Mouse (Mus musculus): ENCODE measurements at regions not wholly inside any gene's neighbourhood (a gene's known extent, or its start where the extent isn't known, plus 50 kb on each side); places are given as distances from the start of the nearest gene placed in this dataset.

GRCm38 (mm10) chr9:88221276-88221675 is 105.7 kb upstream of the Nt5e start:
- DNase-seq (ENCODE audit: low read depth, low spot score): no peak
- Histone ChIP-seq H3K79me2 (ENCODE audit: control insufficient read depth, insufficient read depth, low read length, poor library complexity) (no peaks in the 10 kb centered on the region), H3K9me3 (replicated peaks; ENCODE audit: insufficient read depth, low read length) (no peaks in the 10 kb centered on the region), H3K27me3 (ENCODE audit: control insufficient read depth in 1 of 2, insufficient read depth in 2 of 2, low read length in 2 of 2) (no peaks in the 10 kb centered on the region), H3K9ac (ENCODE audit: control insufficient read depth, low read depth, low read length, poor library complexity, severe bottlenecking) (no peak overlapping the region), H3K4me1 (ENCODE audit: control insufficient read depth in 1 of 2, insufficient read depth in 2 of 2, low read length in 2 of 2) (no peaks in the 10 kb centered on the region), H3K27ac (ENCODE audit: control insufficient read depth, low read depth, low read length) (no peak overlapping the region), H3K4me3 (ENCODE audit: control insufficient read depth in 1 of 2, insufficient read depth in 1 of 2, low read depth in 2 of 2, low read length in 2 of 2) (no peak overlapping the region), H3K36me3 (ENCODE audit: control insufficient read depth in 1 of 2, insufficient read depth in 2 of 2, low read length in 2 of 2) (no peaks in the 10 kb centered on the region)
- TF ChIP-seq RAD21 (IDR thresholded peaks at IDR 0.05; ENCODE audit: low read depth, low read length) (no peak), RCOR1 (IDR thresholded peaks at IDR 0.05; ENCODE audit: low read depth, low read length) (no peak), POLR2AphosphoS2 (IDR thresholded peaks at IDR 0.05; ENCODE audit: low read length) (no peak), ZMIZ1 (IDR thresholded peaks at IDR 0.05; ENCODE audit: low read depth, low read length) (no peak), ZC3H11A (IDR thresholded peaks at IDR 0.05; ENCODE audit: low read depth, low read length) (no peak), MXI1 (IDR thresholded peaks at IDR 0.05; ENCODE audit: low read depth, low read length) (no peak), MAFK (IDR thresholded peaks at IDR 0.05; ENCODE audit: borderline replicate concordance, low read depth, low read length) (no peak), ZNF384 (IDR thresholded peaks at IDR 0.05; ENCODE audit: low read depth, low read length) (no peak), MAX (IDR thresholded peaks at IDR 0.05; ENCODE audit: low read length) (no peak), MYC (IDR thresholded peaks at IDR 0.05; ENCODE audit: low read depth, low read length) (no peak), UBTF (IDR thresholded peaks at IDR 0.05; ENCODE audit: borderline replicate concordance, insufficient read depth, low read depth, low read length) (no peak), KAT2A (conservative IDR thresholded peaks at IDR 0.05; ENCODE audit: low read depth, low read length) (no peak), CHD2 (IDR thresholded peaks at IDR 0.05; ENCODE audit: low read length) (no peak), SIN3A (IDR thresholded peaks at IDR 0.05; ENCODE audit: low read length) (no peak), CTCF (IDR thresholded peaks at IDR 0.05 in 2 of 3, conservative IDR thresholded peaks at IDR 0.05 in 1 of 3; ENCODE audit: control insufficient read depth in 1 of 3, insufficient read depth in 1 of 3, low read depth in 2 of 3, low read length in 3 of 3, poor library complexity in 1 of 3, severe bottlenecking in 1 of 3) (no peak), TCF12 (IDR thresholded peaks at IDR 0.05; ENCODE audit: low read depth, low read length) (no peak)

GRCm38 (mm10) chr9:88221850-88222353 is 105.1 kb upstream of the Nt5e start:
- Histone ChIP-seq H3K4me1 (ENCODE audit: control insufficient read depth in 1 of 2, insufficient read depth in 2 of 2, low read length in 2 of 2) (no peaks in the 10 kb centered on the region), H3K36me3 (ENCODE audit: control insufficient read depth in 1 of 2, insufficient read depth in 2 of 2, low read length in 2 of 2) (no peaks in the 10 kb centered on the region), H3K9me3 (replicated peaks; ENCODE audit: insufficient read depth, low read length) (no peaks in the 10 kb centered on the region), H3K9ac (ENCODE audit: control insufficient read depth, low read depth, low read length, poor library complexity, severe bottlenecking) (no peak overlapping the region), H3K79me2 (ENCODE audit: control insufficient read depth, insufficient read depth, low read length, poor library complexity) (no peaks in the 10 kb centered on the region), H3K27me3 (ENCODE audit: control insufficient read depth in 1 of 2, insufficient read depth in 2 of 2, low read length in 2 of 2) (no peaks in the 10 kb centered on the region), H3K27ac (ENCODE audit: control insufficient read depth, low read depth, low read length) (no peak overlapping the region), H3K4me3 (ENCODE audit: control insufficient read depth in 1 of 2, insufficient read depth in 1 of 2, low read depth in 2 of 2, low read length in 2 of 2) (no peak overlapping the region)
- no peak for TF ChIP-seq POLR2AphosphoS2 (IDR thresholded peaks at IDR 0.05; ENCODE audit: low read length)
- TF ChIP-seq CTCF (IDR thresholded peaks at IDR 0.05 in 2 of 3, conservative IDR thresholded peaks at IDR 0.05 in 1 of 3; ENCODE audit: control insufficient read depth in 1 of 3, insufficient read depth in 1 of 3, low read depth in 2 of 3, low read length in 3 of 3, poor library complexity in 1 of 3, severe bottlenecking in 1 of 3): peak; percentile 58 to 72 (median 69)
- peak; percentile 52 for TF ChIP-seq SMC3 (IDR thresholded peaks at IDR 0.05; ENCODE audit: low read depth, low read length)
- 0 out of 2 replicates have a peak, but pooled peaks have one; percentile 10 for TF ChIP-seq ZNF384 (IDR thresholded peaks at IDR 0.05; ENCODE audit: low read depth, low read length)
- TF ChIP-seq ZC3H11A (IDR thresholded peaks at IDR 0.05; ENCODE audit: low read depth, low read length): peak; percentile 48
- no peak for TF ChIP-seq MAX (IDR thresholded peaks at IDR 0.05; ENCODE audit: low read length)
- TF ChIP-seq RAD21 (IDR thresholded peaks at IDR 0.05; ENCODE audit: low read depth, low read length): peak; percentile 69
- no peak for TF ChIP-seq E2F4 (IDR thresholded peaks at IDR 0.05; ENCODE audit: borderline replicate concordance, low read depth, low read length)
- DNase-seq (ENCODE audit: low read depth, low spot score): peak; percentile 57
